Mouse (Mus musculus) retina, postnatal 1 day (tissue): ENCODE data around the gene Slc7a10.
A peak's percentile ranks its signal among the peaks of the same experiment; 100 is the strongest.
"Not testable (repeated sequence)": the region's sequence is repeated elsewhere in the genome, so short reads cannot be mapped to it uniquely, and the experiment has no call there.

Source experiments
- DNase-seq: peaks from one replicate; pipeline ENCODE4 v3.0.0-alpha.2; 2012

Gene Slc7a10

GRCm38 (mm10) chr7:35175533-35175932, 10.7 kb upstream of the Slc7a10 start:
- no peak for DNase-seq

- DNase-seq: peak; percentile 77
Observed at GRCm38 (mm10) chr7:35176412-35177381, 9.5 kb upstream of the Slc7a10 start.

- peak; percentile 73 for DNase-seq
Observed at GRCm38 (mm10) chr7:35184833-35185724, 1.1 kb upstream of the Slc7a10 start.

- no peak for DNase-seq
Observed at GRCm38 (mm10) chr7:35189699-35190098, 3.5 kb downstream of the Slc7a10 start.

GRCm38 (mm10) chr7:35191276-35191675, 5.1 kb downstream of the Slc7a10 start:
- peak; percentile 75 for DNase-seq

- no peak for DNase-seq
Observed at GRCm38 (mm10) chr7:35197022-35197421, 10.8 kb downstream of the Slc7a10 start.

GRCm38 (mm10) chr7:35198981-35199754, 13.0 kb downstream of the Slc7a10 start:
- no peak for DNase-seq

GRCm38 (mm10) chr7:35199755-35200154, 13.6 kb downstream of the Slc7a10 start:
- DNase-seq: no peak

- no peak for DNase-seq
Observed at GRCm38 (mm10) chr7:35211791-35212190, 25.6 kb downstream of the Slc7a10 start.

- DNase-seq: peak; percentile 59
Observed at GRCm38 (mm10) chr7:35214442-35215222, 28.4 kb downstream of the Slc7a10 start.

- DNase-seq: peak; percentile 83
Observed at GRCm38 (mm10) chr7:35215225-35215624, 29.0 kb downstream of the Slc7a10 start, which contains the start of gene Lrp3. TSS of gene Lrp3 (minus strand) at chr7:35215498.

- DNase-seq: no peak
Observed at GRCm38 (mm10) chr7:35215731-35216130, 29.5 kb downstream of the Slc7a10 start.

- DNase-seq: no peak
Observed at GRCm38 (mm10) chr7:35220694-35221365, 34.6 kb downstream of the Slc7a10 start.

GRCm38 (mm10) chr7:35230333-35230732, 44.1 kb downstream of the Slc7a10 start:
- peak; percentile 43 for DNase-seq

- peak; percentile 55 for DNase-seq
Observed at GRCm38 (mm10) chr7:35232796-35233455, 46.7 kb downstream of the Slc7a10 start.

- DNase-seq: peak; percentile 42
Observed at GRCm38 (mm10) chr7:35233861-35234260, 47.7 kb downstream of the Slc7a10 start.

- peak; percentile 98 for DNase-seq
Observed at GRCm38 (mm10) chr7:35234361-35235245, 48.4 kb downstream of the Slc7a10 start.

- peak; percentile 90 for DNase-seq
Observed at GRCm38 (mm10) chr7:35235308-35235707, 49.1 kb downstream of the Slc7a10 start.

- not testable (repeated sequence) for DNase-seq
Observed at GRCm38 (mm10) chr7:35237935-35238334, 51.8 kb downstream of the Slc7a10 start.
